Mouse (Mus musculus) small intestine, adult 2 months (tissue): ENCODE results near the gene Tep1.

Source experiments
- CTCF ChIP-seq: fragments of 200-500 bp; IDR thresholded peaks from 2 replicates; pipeline ENCODE4 v1.5.1; 2012; ENCODE audit warnings: low read depth, mild to moderate bottlenecking, control low read depth, inconsistent platforms, low read length, moderate library complexity, mixed read lengths; ENCODE audit not compliant: insufficient replicate concordance, insufficient read length; ENCODE audit errors: extremely low read depth
- POLR2A ChIP-seq: fragments of 200-500 bp; IDR thresholded peaks from 2 replicates; pipeline ENCODE4 v1.6.1; 2012; ENCODE audit warnings: low read depth, mild to moderate bottlenecking, control low read depth, inconsistent platforms, low read length, moderate library complexity

GRCm38 (mm10) chr14:50824219-50824618, 46.1 kb downstream of the Tep1 start:
- no peak for TF ChIP-seq POLR2A
- no peak for TF ChIP-seq CTCF
